ENCODE assay signal across 8 mouse cellular contexts in the genomic region with DNA sequence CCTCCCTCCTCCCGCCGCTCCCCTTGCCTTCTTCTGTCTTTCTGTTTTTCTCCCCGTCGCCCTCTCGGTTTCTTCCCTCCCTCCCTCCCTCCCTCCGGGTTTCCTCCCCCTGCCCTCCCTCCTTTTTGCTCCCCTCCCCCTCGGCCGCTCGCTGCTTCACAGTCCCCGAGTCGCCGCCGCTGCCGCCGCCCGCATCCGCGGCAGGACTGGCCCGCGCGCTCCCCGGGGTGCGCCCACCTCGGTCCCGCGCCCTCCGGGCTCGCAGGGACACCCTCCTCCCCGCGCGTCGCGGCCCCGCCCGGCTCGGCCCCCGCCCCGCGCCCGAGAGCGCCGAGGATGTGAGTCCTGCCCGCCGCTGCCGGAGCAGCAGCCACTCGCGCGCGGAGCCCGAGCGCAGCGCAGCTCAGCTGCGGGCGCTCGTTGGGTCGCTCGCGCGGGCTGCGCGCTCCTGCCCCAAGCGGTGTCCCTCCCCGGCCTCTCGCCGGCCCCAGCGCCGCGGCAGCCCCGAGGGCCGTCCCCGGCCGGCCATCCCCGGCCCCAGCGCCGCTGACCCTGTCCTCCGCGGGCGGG. TPM values are rescaled to one million over a fixed set of nuclear protein-coding genes. Genes with fewer than 3 reads are reported as not detected.
DNase-seq lines count a peak whose midpoint lies in the region; ATAC-seq and TF ChIP-seq lines count a peak whose summit lies in the region.

No protein-coding gene starts in this region.

- intact Hi-C loops in left cerebral cortex, postnatal 14 days (cut with DNase I) = loop anchor here (2.0 kb wide), 1 partner anchor 50 kb away; no protein-coding TSS in a partner anchor

- H3K36me3 ChIP-seq in hindbrain, postnatal 0 days (ENCODE audit: insufficient read depth, low read length) = no peaks in the 10 kb centered on the region
- H3K36me3 ChIP-seq in midbrain, embryonic 11.5 days (ENCODE audit: control insufficient read depth, insufficient read depth, low read length) = no peaks in the 10 kb centered on the region
- H3K36me3 ChIP-seq in stomach, embryonic 15.5 days = no peaks in the 10 kb centered on the region

- peak; percentile 76 to 83 for DNase-seq in left cerebral cortex, adult 18-20 months (ENCODE audit: low spot score in 2 of 2)
- no peak for DNase-seq in left cerebral cortex, adult 11 months (ENCODE audit: low spot score)
- DNase-seq in cerebellum, adult 9-11 months = peak; percentile 80
- peak; percentile 43 to 71 for DNase-seq in frontal cortex, postnatal 25 days (ENCODE audit: low spot score in 2 of 2)
- DNase-seq in hindbrain, postnatal 0 days (ENCODE audit: low spot score) = peak; percentile 81
- peak; percentile 61 to 79 for DNase-seq in left cerebral cortex, postnatal 14 days (ENCODE audit: low spot score in 2 of 2)
- no peak for DNase-seq in midbrain, embryonic 11.5 days (ENCODE audit: low spot score, missing footprints)

- peak; percentile 61 for ATAC-seq in hindbrain, postnatal 0 days
- peak; percentile 55 for ATAC-seq in midbrain, embryonic 11.5 days (ENCODE audit: low FRiP score)
- ATAC-seq in stomach, embryonic 15.5 days (ENCODE audit: insufficient read depth, low FRiP score, low read depth) = peak; percentile 5; the same call in 1 of the 2 replicates

- no peaks in the 10 kb centered on the region for H3K9me3 ChIP-seq in hindbrain, postnatal 0 days (ENCODE audit: low read length)
- no peaks in the 10 kb centered on the region for H3K9me3 ChIP-seq in midbrain, embryonic 11.5 days (ENCODE audit: control insufficient read depth, low read length)
- H3K9me3 ChIP-seq in stomach, embryonic 15.5 days = no peaks in the 10 kb centered on the region

- TF ChIP-seq CTCF in hindbrain, postnatal 0 days (IDR thresholded peaks at IDR 0.05; ENCODE audit: low read depth) = no peak

- H3K4me3 ChIP-seq in hindbrain, postnatal 0 days (ENCODE audit: low read length) = peak overlapping the region; percentile 78
- H3K4me3 ChIP-seq in midbrain, embryonic 11.5 days (ENCODE audit: low read depth, low read length) = peak overlapping the region; percentile 93
- H3K4me3 ChIP-seq in stomach, embryonic 15.5 days (replicated peaks) = peak overlapping the region; percentile 87

- 2% methylated on average over 70 of the region's 78 CpGs for WGBS in hindbrain, postnatal 0 days
- under 1% methylated on average over 59 of the region's 78 CpGs for WGBS in midbrain, embryonic 11.5 days
- under 1% methylated on average over 72 of the region's 78 CpGs for WGBS in stomach, embryonic 15.5 days

- peak overlapping the region; percentile 90 for H3K4me2 ChIP-seq in hindbrain, postnatal 0 days (ENCODE audit: low read depth, low read length)
- H3K4me2 ChIP-seq in midbrain, embryonic 11.5 days = peak overlapping the region; percentile 73
- H3K4me2 ChIP-seq in stomach, embryonic 15.5 days = peak overlapping the region; percentile 90

- peaks cover 25% of the 10 kb centered on the region for H3K4me1 ChIP-seq in hindbrain, postnatal 0 days (ENCODE audit: insufficient read depth, low read length)
- peaks cover 29% of the 10 kb centered on the region for H3K4me1 ChIP-seq in midbrain, embryonic 11.5 days (ENCODE audit: control insufficient read depth, insufficient read depth, low read length)
- H3K4me1 ChIP-seq in stomach, embryonic 15.5 days = peaks cover 29% of the 10 kb centered on the region

- no peaks in the 10 kb centered on the region for H3K27me3 ChIP-seq in hindbrain, postnatal 0 days (ENCODE audit: insufficient read depth, low read length)
- H3K27me3 ChIP-seq in midbrain, embryonic 11.5 days (ENCODE audit: control insufficient read depth, insufficient read depth, low read length) = peaks cover 10% of the 10 kb centered on the region
- no peaks in the 10 kb centered on the region for H3K27me3 ChIP-seq in stomach, embryonic 15.5 days (replicated peaks)

- H3K9ac ChIP-seq in hindbrain, postnatal 0 days (replicated peaks; ENCODE audit: low read length) = peak overlapping the region; percentile 91
- peak overlapping the region; percentile 96 for H3K9ac ChIP-seq in midbrain, embryonic 11.5 days (ENCODE audit: low read length)
- peak overlapping the region; percentile 92 for H3K9ac ChIP-seq in stomach, embryonic 15.5 days

- H3K27ac ChIP-seq in hindbrain, postnatal 0 days = peak overlapping the region; percentile 95
- H3K27ac ChIP-seq in midbrain, embryonic 11.5 days (ENCODE audit: low read depth, low read length) = peak overlapping the region; percentile 96
- peak overlapping the region; percentile 83 for H3K27ac ChIP-seq in stomach, embryonic 15.5 days

RNA-seq across cellular contexts. Expression of a gene that starts 0.5 kb away (rescaled TPM):
- total RNA-seq in left cerebral cortex, adult 18-20 months (2021) = 1,000 to 10,000 TPM; 1,197 to 1,322 TPM
- 34.9 and 37.5 TPM in 2 replicates for total RNA-seq in hindbrain, postnatal 0 days (2014; rRNA removed)
- polyA plus RNA-seq in hindbrain, postnatal 0 days (2015; fragmentation: Nextera tagmentation; extraction: Ambion mirVana) = 29.5 and 33.5 TPM in 2 replicates
- total RNA-seq in left cerebral cortex, postnatal 14 days (2021) = 100 to 1,000 TPM; 755 to 854 TPM
- polyA plus RNA-seq in midbrain, embryonic 11.5 days (2014; fragmentation: Nextera tagmentation; extraction: Ambion mirVana) = 6.0 and 6.1 TPM in 2 replicates
- 5.0 and 5.2 TPM in 2 replicates for polyA plus RNA-seq in stomach, embryonic 15.5 days (2015; fragmentation: Nextera tagmentation; extraction: Ambion mirVana)

RNA-seq across cellular contexts. Expression of a gene that starts 20.2 kb away (rescaled TPM):
- 10 to 100 TPM; 70.8 to 72.3 TPM for total RNA-seq in left cerebral cortex, adult 18-20 months (2021)
- 36.2 and 39.1 TPM in 2 replicates for total RNA-seq in hindbrain, postnatal 0 days (2014; rRNA removed)
- polyA plus RNA-seq in hindbrain, postnatal 0 days (2015; fragmentation: Nextera tagmentation; extraction: Ambion mirVana) = 19.1 and 21.6 TPM in 2 replicates
- total RNA-seq in left cerebral cortex, postnatal 14 days (2021) = 10 to 100 TPM; 50.5 to 55.9 TPM
- 17.9 and 18.5 TPM in 2 replicates for polyA plus RNA-seq in midbrain, embryonic 11.5 days (2014; fragmentation: Nextera tagmentation; extraction: Ambion mirVana)
- 15.7 and 18.6 TPM in 2 replicates for polyA plus RNA-seq in stomach, embryonic 15.5 days (2015; fragmentation: Nextera tagmentation; extraction: Ambion mirVana)

RNA-seq across cellular contexts. Expression of a gene that starts 58.3 kb away (rescaled TPM):
- 10 to 100 TPM; 48.0 TPM for total RNA-seq in left cerebral cortex, adult 18-20 months (2021)
- 16.6 and 23.8 TPM in 2 replicates for total RNA-seq in hindbrain, postnatal 0 days (2014; rRNA removed)
- polyA plus RNA-seq in hindbrain, postnatal 0 days (2015; fragmentation: Nextera tagmentation; extraction: Ambion mirVana) = 17.9 and 18.6 TPM in 2 replicates
- 10 to 100 TPM; 33.9 TPM for total RNA-seq in left cerebral cortex, postnatal 14 days (2021)
- 0.14 TPM in 1 of 2 replicates, not detected in the other for polyA plus RNA-seq in midbrain, embryonic 11.5 days (2014; fragmentation: Nextera tagmentation; extraction: Ambion mirVana)
- 0.31 TPM in 1 of 2 replicates, not detected in the other for polyA plus RNA-seq in stomach, embryonic 15.5 days (2015; fragmentation: Nextera tagmentation; extraction: Ambion mirVana)

Comparison
In these comparisons a context has a peak if more than half of its experiments do, and no peak if none do; other contexts are left out.
1. DNase-seq: peak in left cerebral cortex, adult 18-20 months (2 of 2), cerebellum, adult 9-11 months (single experiment), frontal cortex, postnatal 25 days (2 of 2), hindbrain, postnatal 0 days (single experiment) and left cerebral cortex, postnatal 14 days (2 of 2); none in left cerebral cortex, adult 11 months (single experiment) and midbrain, embryonic 11.5 days (single experiment).
2. ATAC-seq: peak in every context shown above with its lines; median percentile 61 in hindbrain, postnatal 0 days; 55 in midbrain, embryonic 11.5 days; 5 in stomach, embryonic 15.5 days.
3. RNA of a gene that starts 0.5 kb away (total RNA-seq): 1,197 to 1,322 TPM in left cerebral cortex, adult 18-20 months and 755 to 854 TPM in left cerebral cortex, postnatal 14 days; 34.9 to 37.5 TPM in hindbrain, postnatal 0 days; every median in the first group is over 10 times any median in the second.
4. Peak in every context shown above with its lines, with median percentiles within 50 percentile points of each other: H3K27ac ChIP-seq, H3K4me2 ChIP-seq, H3K4me3 ChIP-seq and H3K9ac ChIP-seq.